9 mouse cellular contexts compared by ENCODE assay signal in genomic region chr7:139011027-139011426, GRCm38 (mm10).
DNase-seq lines count a peak whose midpoint lies in the region; ATAC-seq and TF ChIP-seq lines count a peak whose summit lies in the region.
"Had no signal": no experiment of that assay in that cellular context is flagged by ENCODE, and none has a peak within 500 bp of the region (broad histone marks: within the 10 kb centered on the region; RNA-seq: fewer than 3 reads in every experiment).

No protein-coding gene starts in this region.

- WGBS in heart, embryonic 11.5 days (ENCODE audit: insufficient replicate concordance), result 34% methylated on average over 3 of the region's 3 CpGs
- WGBS in large intestine, adult 2 months, result 38% methylated on average over 3 of the region's 3 CpGs
- 42% methylated on average over 3 of the region's 3 CpGs for WGBS in thymus, adult 2 months

- no peak for ATAC-seq in heart, embryonic 11.5 days (replicated peaks; ENCODE audit: insufficient number of reproducible peaks, low FRiP score, low TSS enrichment)
- ATAC-seq in megakaryocyte-erythroid progenitor cell, adult 5-6 weeks (replicated peaks; ENCODE audit: low FRiP score, low TSS enrichment, poor library complexity, severe bottlenecking), result peak; percentile 83

- H3K27me3 ChIP-seq in heart, embryonic 11.5 days (ENCODE audit: control insufficient read depth, insufficient read depth, low read length), result peaks cover 4% of the 10 kb centered on the region; the same call in 1 of the 2 replicates
- peaks cover 86% of the 10 kb centered on the region for H3K27me3 ChIP-seq in CH12.LX (replicated peaks)
- no peaks in the 10 kb centered on the region for H3K27me3 ChIP-seq in thymus, adult 2 months (ENCODE audit: control insufficient read depth, insufficient read depth, low read length)

- no peaks in the 10 kb centered on the region for H3K4me1 ChIP-seq in heart, embryonic 11.5 days (ENCODE audit: control insufficient read depth, insufficient read depth, low read length)
- H3K4me1 ChIP-seq in CH12.LX (ENCODE audit: control insufficient read depth in 1 of 2, insufficient read depth in 2 of 2), result no peaks in the 10 kb centered on the region
- H3K4me1 ChIP-seq in bone marrow macrophage, adult 2 months (ENCODE audit: control insufficient read depth, insufficient read depth, low read length), result no peaks in the 10 kb centered on the region
- H3K4me1 ChIP-seq in embryonic fibroblast, embryonic 13.5 days (ENCODE audit: control insufficient read depth, insufficient read depth, low read length), result no peaks in the 10 kb centered on the region
- H3K4me1 ChIP-seq in thymus, adult 2 months (replicated peaks; ENCODE audit: control insufficient read depth, insufficient read depth, low read length), result no peaks in the 10 kb centered on the region

- dilution Hi-C loops in CH12.LX (cut with MboI; ENCODE audit: extremely low pct_ligation_motif_present, extremely low pct_unique_long_range_greater_than_20kb, low sequenced_read_pairs), result no loop called here

- no peak for TF ChIP-seq EP300 in CH12.LX (IDR thresholded peaks at IDR 0.05; ENCODE audit: low read length)

- DNase-seq in heart, adult 8-10 months (ENCODE audit: low spot score), result peak; percentile 11
- peak; percentile 42 for DNase-seq in CH12.LX (ENCODE audit: extremely low read depth)
- DNase-seq in large intestine, adult 2 months (ENCODE audit: low read depth, low spot score), result peak; percentile 8
- DNase-seq in thymus, adult 2 months, result peak; percentile 58

- no peak overlapping the region for H3K4me3 ChIP-seq in heart, embryonic 11.5 days (ENCODE audit: low read depth, low read length)
- no peak overlapping the region for H3K4me3 ChIP-seq in CH12.LX (replicated peaks in 1 of 3; ENCODE audit: low read depth in 2 of 3, low read length in 2 of 3, poor library complexity in 1 of 3)
- H3K4me3 ChIP-seq in bone marrow macrophage, adult 2 months (ENCODE audit: insufficient read depth, low read length), result no peak overlapping the region
- H3K4me3 ChIP-seq in embryonic fibroblast, embryonic 13.5 days (ENCODE audit: insufficient read depth, low read length), result no peak overlapping the region
- H3K4me3 ChIP-seq in thymus, adult 2 months (ENCODE audit: control insufficient read depth, insufficient read depth, low read length), result no peak overlapping the region
- H3K4me3 ChIP-seq: embryonic facial prominence, embryonic 15.5 days had no signal

- no peak overlapping the region for H3K27ac ChIP-seq in heart, embryonic 11.5 days (ENCODE audit: low read depth, low read length)
- no peak overlapping the region for H3K27ac ChIP-seq in CH12.LX (ENCODE audit: insufficient read depth, low read depth)
- H3K27ac ChIP-seq in bone marrow macrophage, adult 2 months (ENCODE audit: insufficient read depth, low read depth, low read length), result no peak overlapping the region
- H3K27ac ChIP-seq in embryonic fibroblast, embryonic 13.5 days (ENCODE audit: insufficient read depth, low read length), result no peak overlapping the region
- no peak overlapping the region for H3K27ac ChIP-seq in thymus, adult 2 months (ENCODE audit: control insufficient read depth, insufficient read depth, low read length)
- H3K27ac ChIP-seq: embryonic facial prominence, embryonic 15.5 days had no signal

- no peak for TF ChIP-seq POLR2A in CH12.LX (IDR thresholded peaks at IDR 0.05; ENCODE audit: low read depth, low read length)
- no peak for TF ChIP-seq POLR2A in bone marrow macrophage, adult 2 months (IDR thresholded peaks at IDR 0.05; ENCODE audit: borderline replicate concordance, low read depth, low read length)
- TF ChIP-seq POLR2A in embryonic fibroblast, embryonic 13.5 days (IDR thresholded peaks at IDR 0.05; ENCODE audit: low read depth, low read length), result no peak
- no peak for TF ChIP-seq POLR2A in thymus, adult 2 months (IDR thresholded peaks at IDR 0.05; ENCODE audit: control insufficient read depth, extremely low read depth, insufficient read depth, low read length, poor library complexity)

- no peaks in the 10 kb centered on the region for H3K36me3 ChIP-seq in heart, embryonic 11.5 days (ENCODE audit: control insufficient read depth, insufficient read depth, low read length)
- no peaks in the 10 kb centered on the region for H3K36me3 ChIP-seq in CH12.LX (replicated peaks in 1 of 2; ENCODE audit: control insufficient read depth in 1 of 2, insufficient read depth in 1 of 2, low read length in 1 of 2)
- no peaks in the 10 kb centered on the region for H3K36me3 ChIP-seq in thymus, adult 2 months (ENCODE audit: control insufficient read depth, insufficient read depth, low read length)
- H3K36me3 ChIP-seq: embryonic facial prominence, embryonic 15.5 days had no signal

- H3K9me3 ChIP-seq in heart, embryonic 11.5 days (replicated peaks; ENCODE audit: control insufficient read depth, low read length), result no peaks in the 10 kb centered on the region
- H3K9me3 ChIP-seq in CH12.LX (replicated peaks; ENCODE audit: low read length), result no peaks in the 10 kb centered on the region
- H3K9me3 ChIP-seq: embryonic facial prominence, embryonic 15.5 days had no signal

- no peak overlapping the region for H3K4me2 ChIP-seq in heart, embryonic 11.5 days
- H3K4me2 ChIP-seq in CH12.LX (ENCODE audit: insufficient read depth, low read depth, poor library complexity, severe bottlenecking), result no peak overlapping the region
- H3K4me2 ChIP-seq: embryonic facial prominence, embryonic 15.5 days had no signal

- no peak overlapping the region for H3K9ac ChIP-seq in heart, embryonic 11.5 days (ENCODE audit: low read depth, low read length)
- H3K9ac ChIP-seq in CH12.LX (ENCODE audit: insufficient read depth, low read depth), result no peak overlapping the region
- H3K9ac ChIP-seq: embryonic facial prominence, embryonic 15.5 days had no signal

- TF ChIP-seq RAD21 in CH12.LX (IDR thresholded peaks at IDR 0.05; ENCODE audit: low read depth, low read length), result peak; percentile 16

- peak; percentile 73 to 89 for TF ChIP-seq CTCF in CH12.LX (conservative IDR thresholded peaks at IDR 0.05 in 1 of 2, IDR thresholded peaks at IDR 0.05 in 1 of 2; ENCODE audit: low read depth in 2 of 2, low read length in 2 of 2)
- peak; percentile 67 for TF ChIP-seq CTCF in bone marrow macrophage, adult 2 months (IDR thresholded peaks at IDR 0.05; ENCODE audit: low read depth, low read length)
- peak; percentile 46; the same call in 1 of the 2 replicates for TF ChIP-seq CTCF in embryonic fibroblast, embryonic 13.5 days (IDR thresholded peaks at IDR 0.05; ENCODE audit: borderline replicate concordance, insufficient read depth, low read length)
- peak; percentile 70; the same call in 1 of the 2 replicates for TF ChIP-seq CTCF in thymus, adult 2 months (IDR thresholded peaks at IDR 0.05; ENCODE audit: borderline replicate concordance, control insufficient read depth, extremely low read depth, insufficient read depth, low read length, poor library complexity)

- no peaks in the 10 kb centered on the region for H3K79me2 ChIP-seq in CH12.LX (replicated peaks; ENCODE audit: control insufficient read depth, extremely low read depth, insufficient read depth, poor library complexity, severe bottlenecking)

- in situ Hi-C loops in CH12.LX (cut with MboI; ENCODE audit: low pct_ligation_motif_present, low pct_unique_long_range_greater_than_20kb, low sequenced_read_pairs), result no loop called here

TF ChIP-seq in CH12.LX, 34 proteins besides CTCF, POLR2A, EP300 and RAD21:
- TF ChIP-seq PAX5 (IDR thresholded peaks at IDR 0.05; ENCODE audit: low read length), result no peak
- no peak for TF ChIP-seq ZKSCAN1 (IDR thresholded peaks at IDR 0.05; ENCODE audit: borderline replicate concordance, low read depth, low read length)
- TF ChIP-seq IRF4 (IDR thresholded peaks at IDR 0.05; ENCODE audit: low read depth, low read length), result no peak
- TF ChIP-seq POLR2AphosphoS2 (IDR thresholded peaks at IDR 0.05; ENCODE audit: low read depth, low read length), result no peak
- TF ChIP-seq NELFE (IDR thresholded peaks at IDR 0.05; ENCODE audit: low read depth, low read length), result 0 out of 2 replicates have a peak, but pooled peaks have one; percentile 34
- TF ChIP-seq TBP (conservative IDR thresholded peaks at IDR 0.05; ENCODE audit: low read depth, low read length), result no peak
- peak; percentile 55 for TF ChIP-seq SMC3 (IDR thresholded peaks at IDR 0.05; ENCODE audit: low read depth, low read length)
- TF ChIP-seq MYC (IDR thresholded peaks at IDR 0.05; ENCODE audit: low read depth, low read length), result 0 out of 2 replicates have a peak, but pooled peaks have one; percentile 21
- TF ChIP-seq USF1 (IDR thresholded peaks at IDR 0.05; ENCODE audit: low read depth, low read length), result no peak
- TF ChIP-seq JUN (IDR thresholded peaks at IDR 0.05; ENCODE audit: insufficient read depth, low read depth, low read length), result no peak
- no peak for TF ChIP-seq ELF1 (IDR thresholded peaks at IDR 0.05; ENCODE audit: low read depth, low read length)
- TF ChIP-seq ZMIZ1 (IDR thresholded peaks at IDR 0.05; ENCODE audit: low read depth, low read length), result no peak
- TF ChIP-seq RCOR1 (conservative IDR thresholded peaks at IDR 0.05; ENCODE audit: low read depth, low read length), result no peak

Comparison
In these comparisons a context has a peak if more than half of its experiments do, and no peak if none do; other contexts are left out.
1. DNase-seq: peak in every context shown above with its lines; median percentile 58 in thymus, adult 2 months; 42 in CH12.LX; 11 in heart, adult 8-10 months; 8 in large intestine, adult 2 months.